Mouse (Mus musculus) limb, embryonic 12.5 days (tissue): ENCODE results near the gene Btbd11. TPM values are rescaled to one million over a fixed set of nuclear protein-coding genes. Genes with fewer than 3 reads are reported as not detected.
A peak's percentile ranks its signal among the peaks of the same experiment; 100 is the strongest.

Source experiments
- ATAC-seq: fragments of 200-750 bp; cut with Nextera tagmentation; 2 replicates; pipeline ENCODE4 v1.8.0; 2017; ENCODE audit warnings: low read depth, moderate TSS enrichment; ENCODE audit not compliant: insufficient number of reproducible peaks, insufficient read depth, low FRiP score, low TSS enrichment
- H3K27ac ChIP-seq: fragments of 300-500 bp; sonication (generic); 2 replicates; pipeline ENCODE4 v1.5.1; 2016; ENCODE audit warnings: mild to moderate bottlenecking, moderate library complexity
- H3K27me3 ChIP-seq: fragments of 300-500 bp; sonication (generic); 2 replicates; pipeline ENCODE4 v1.6.1; 2016; ENCODE audit warnings: mild to moderate bottlenecking, moderate library complexity
- H3K36me3 ChIP-seq: fragments of 300-500 bp; sonication (generic); 2 replicates; pipeline ENCODE4 v1.6.1; 2016; ENCODE audit warnings: mild to moderate bottlenecking, moderate library complexity
- H3K4me1 ChIP-seq: fragments of 300-500 bp; sonication (generic); replicated peaks from 2 replicates; pipeline ENCODE4 v1.6.1; 2016
- H3K4me2 ChIP-seq: fragments of 300-500 bp; sonication (generic); 2 replicates; pipeline ENCODE4 v1.6.1; 2016; ENCODE audit warnings: mild to moderate bottlenecking, moderate library complexity
- H3K4me3 ChIP-seq: fragments of 300-500 bp; sonication (generic); replicated peaks from 2 replicates; pipeline ENCODE4 v1.5.1; 2016; ENCODE audit warnings: mild to moderate bottlenecking
- H3K9ac ChIP-seq: fragments of 300-500 bp; sonication (generic); replicated peaks from 2 replicates; pipeline ENCODE4 v1.6.1; 2016; ENCODE audit warnings: mild to moderate bottlenecking, moderate library complexity
- H3K9me3 ChIP-seq: fragments of 300-500 bp; sonication (generic); 2 replicates; pipeline ENCODE4 v1.6.1; 2016; ENCODE audit warnings: mild to moderate bottlenecking, moderate library complexity
- WGBS: fragments of 180-500 bp; shearing (Covaris S2); methylation state at CpG from one replicate; pipeline ENCODE4 v1.1.7; 2016; 5-methylcytosine and 5-hydroxymethylcytosine counted together
- polyA plus RNA-seq: library from polyadenylated mRNA; unstranded; fragments of >200 nt; fragmentation: Nextera tagmentation; extraction: Ambion mirVana; gene quantifications from 2 replicates; pipeline ENCODE4 v1.2.1, GENCODE M21; 2016

Gene Btbd11
- polyA plus RNA-seq, 1 experiment from 2014 or later, result 12.1 TPM

DNA sequence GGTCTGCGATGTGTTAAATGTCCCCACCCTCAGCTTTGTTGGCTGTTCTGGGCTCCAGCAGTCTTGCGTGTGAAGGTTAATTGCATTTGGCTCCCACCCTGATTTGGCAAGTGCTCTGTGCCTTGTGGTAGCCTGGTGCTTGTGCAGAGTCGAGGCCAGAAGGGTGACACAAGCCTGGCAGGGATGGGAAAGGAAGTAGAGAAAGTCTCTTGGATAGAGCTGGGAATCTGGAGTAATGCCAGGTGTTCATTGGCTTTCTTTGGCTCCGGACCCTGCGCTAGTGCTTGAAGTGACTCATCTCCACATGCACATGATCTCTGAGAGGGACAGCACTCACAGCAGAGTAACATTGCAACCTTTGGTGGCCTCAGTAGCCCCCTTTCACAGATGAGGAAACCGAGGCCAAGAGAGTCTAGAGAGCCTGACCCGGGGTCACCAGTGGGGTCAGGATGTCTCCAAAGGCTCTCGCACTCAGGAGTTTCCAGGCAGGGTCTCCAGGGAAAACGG lies 211.5 kb downstream of the Btbd11 start:
- peak; percentile 62; the same call in 1 of the 2 replicates for ATAC-seq
- Histone ChIP-seq H3K9ac (peak overlapping the region; percentile 59), H3K9me3 (no peaks in the 10 kb centered on the region), H3K27me3 (peaks cover 16% of the 10 kb centered on the region), H3K4me2 (peak overlapping the region; percentile 90), H3K4me3 (peak overlapping the region; percentile 48), H3K4me1 (no peaks in the 10 kb centered on the region), H3K36me3 (no peaks in the 10 kb centered on the region), H3K27ac (no peak overlapping the region)
- WGBS, result 43% methylated on average over 9 of the region's 9 CpGs

DNA sequence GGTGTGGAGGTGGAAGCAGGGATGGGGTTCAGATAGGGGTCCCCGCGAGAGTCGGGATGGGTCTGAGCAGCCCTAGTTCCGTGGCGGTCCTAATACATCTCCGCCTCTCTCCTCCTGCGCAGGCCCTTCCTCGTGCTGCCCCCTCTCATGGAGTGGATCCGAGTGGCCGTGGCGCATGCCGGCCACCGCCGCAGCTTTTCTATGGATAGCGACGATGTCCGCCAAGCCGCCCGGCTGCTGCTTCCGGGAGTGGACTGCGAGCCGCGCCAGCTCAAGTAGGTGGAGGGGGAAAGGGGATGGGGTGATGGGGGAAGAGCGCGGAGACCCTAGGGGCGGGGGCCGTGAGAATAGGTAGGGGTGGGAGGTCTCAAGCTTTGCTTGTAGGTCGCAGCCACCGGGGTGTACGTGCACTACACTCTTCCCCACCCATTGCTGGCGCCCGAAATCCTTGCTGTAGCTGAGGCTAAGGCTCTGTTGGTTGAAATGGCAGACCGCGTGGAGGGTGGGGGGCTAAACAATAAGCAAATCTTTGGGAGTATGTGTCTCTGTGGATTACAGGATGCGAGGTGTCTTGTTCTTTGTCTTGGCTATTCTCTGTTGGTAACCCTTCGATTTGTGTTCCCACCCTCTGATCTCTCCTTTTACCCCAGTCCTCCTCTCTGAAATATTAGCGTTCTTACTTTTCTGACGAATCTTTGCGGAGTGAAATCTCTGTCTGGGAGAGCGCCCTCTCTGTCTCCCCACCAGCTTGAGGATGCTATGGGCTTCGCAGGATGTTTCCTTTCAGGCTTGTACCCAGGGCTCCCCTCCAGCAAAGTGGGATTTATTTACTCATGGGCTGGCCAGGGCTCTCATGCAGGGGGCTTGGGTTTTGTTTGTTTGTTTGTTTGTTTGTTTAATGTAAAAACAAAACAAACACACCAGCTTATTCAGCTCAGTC lies 212.3 kb downstream of the Btbd11 start:
- Histone ChIP-seq H3K4me2 (peak overlapping the region; percentile 90), H3K4me3 (peak overlapping the region; percentile 48), H3K27me3 (peaks cover 16% of the 10 kb centered on the region), H3K4me1 (no peaks in the 10 kb centered on the region), H3K9ac (peak overlapping the region; percentile 59), H3K27ac (no peak overlapping the region), H3K36me3 (no peaks in the 10 kb centered on the region), H3K9me3 (no peaks in the 10 kb centered on the region)
- ATAC-seq, result peak; percentile 62
- WGBS, result 2% methylated on average over 41 of the region's 41 CpGs

DNA sequence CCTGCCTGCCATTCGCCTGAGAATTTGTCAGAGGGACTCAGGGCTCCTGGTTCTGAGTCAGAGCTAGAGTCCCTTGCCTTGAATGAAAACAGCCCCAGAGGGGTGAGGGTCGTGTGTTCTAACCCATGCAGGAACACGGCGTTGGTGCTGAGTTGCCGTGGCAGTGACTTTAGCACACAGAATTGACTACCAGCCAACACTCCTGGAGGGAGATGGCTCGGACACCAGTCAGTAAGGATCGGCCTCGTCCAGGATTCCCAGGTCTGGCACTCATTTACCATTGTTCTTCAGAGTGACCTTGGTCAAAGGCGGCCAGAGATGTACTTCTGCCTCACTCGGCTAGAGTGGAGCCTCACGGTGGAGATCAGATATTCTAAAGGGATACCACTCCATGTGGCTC lies 215.9 kb downstream of the Btbd11 start:
- Histone ChIP-seq H3K36me3 (no peaks in the 10 kb centered on the region), H3K4me3 (no peak overlapping the region), H3K4me2 (no peak overlapping the region), H3K9ac (no peak overlapping the region), H3K27me3 (peaks cover 16% of the 10 kb centered on the region), H3K27ac (no peak overlapping the region), H3K9me3 (no peaks in the 10 kb centered on the region), H3K4me1 (no peaks in the 10 kb centered on the region)
- no peak for ATAC-seq
- WGBS, result 82% methylated on average over 11 of the region's 11 CpGs

GRCm38 (mm10) chr10:85604556-85604955 lies 217.9 kb downstream of the Btbd11 start:
- no peak overlapping the region for H3K4me3 ChIP-seq
- peaks cover 6% of the 10 kb centered on the region for H3K27me3 ChIP-seq
- no peak overlapping the region for H3K4me2 ChIP-seq
- H3K9me3 ChIP-seq, result no peaks in the 10 kb centered on the region
- no peak overlapping the region for H3K27ac ChIP-seq
- H3K9ac ChIP-seq, result no peak overlapping the region
- no peaks in the 10 kb centered on the region for H3K4me1 ChIP-seq
- H3K36me3 ChIP-seq, result no peaks in the 10 kb centered on the region
- ATAC-seq, result no peak
- 73% methylated on average over 9 of the region's 9 CpGs for WGBS

- no peak overlapping the region for H3K4me3 ChIP-seq
- no peaks in the 10 kb centered on the region for H3K4me1 ChIP-seq
- WGBS, result 78% methylated on average over 14 of the region's 14 CpGs
- no peaks in the 10 kb centered on the region for H3K27me3 ChIP-seq
- H3K4me2 ChIP-seq, result no peak overlapping the region
- no peaks in the 10 kb centered on the region for H3K36me3 ChIP-seq
- H3K9me3 ChIP-seq, result no peaks in the 10 kb centered on the region
- H3K27ac ChIP-seq, result no peak overlapping the region
- H3K9ac ChIP-seq, result no peak overlapping the region
- no peak for ATAC-seq
These were observed 222.1 kb downstream of the Btbd11 start for GRCm38 (mm10) chr10:85608550-85609278.

- Histone ChIP-seq H3K4me1 (peaks cover 10% of the 10 kb centered on the region), H3K4me3 (no peak overlapping the region), H3K9ac (no peak overlapping the region), H3K36me3 (no peaks in the 10 kb centered on the region), H3K9me3 (no peaks in the 10 kb centered on the region), H3K4me2 (no peak overlapping the region), H3K27ac (no peak overlapping the region), H3K27me3 (no peaks in the 10 kb centered on the region)
- WGBS, result 47% methylated on average over 8 of the region's 8 CpGs
- no peak for ATAC-seq
These were observed 230.5 kb downstream of the Btbd11 start for GRCm38 (mm10) chr10:85617080-85617479.

DNA sequence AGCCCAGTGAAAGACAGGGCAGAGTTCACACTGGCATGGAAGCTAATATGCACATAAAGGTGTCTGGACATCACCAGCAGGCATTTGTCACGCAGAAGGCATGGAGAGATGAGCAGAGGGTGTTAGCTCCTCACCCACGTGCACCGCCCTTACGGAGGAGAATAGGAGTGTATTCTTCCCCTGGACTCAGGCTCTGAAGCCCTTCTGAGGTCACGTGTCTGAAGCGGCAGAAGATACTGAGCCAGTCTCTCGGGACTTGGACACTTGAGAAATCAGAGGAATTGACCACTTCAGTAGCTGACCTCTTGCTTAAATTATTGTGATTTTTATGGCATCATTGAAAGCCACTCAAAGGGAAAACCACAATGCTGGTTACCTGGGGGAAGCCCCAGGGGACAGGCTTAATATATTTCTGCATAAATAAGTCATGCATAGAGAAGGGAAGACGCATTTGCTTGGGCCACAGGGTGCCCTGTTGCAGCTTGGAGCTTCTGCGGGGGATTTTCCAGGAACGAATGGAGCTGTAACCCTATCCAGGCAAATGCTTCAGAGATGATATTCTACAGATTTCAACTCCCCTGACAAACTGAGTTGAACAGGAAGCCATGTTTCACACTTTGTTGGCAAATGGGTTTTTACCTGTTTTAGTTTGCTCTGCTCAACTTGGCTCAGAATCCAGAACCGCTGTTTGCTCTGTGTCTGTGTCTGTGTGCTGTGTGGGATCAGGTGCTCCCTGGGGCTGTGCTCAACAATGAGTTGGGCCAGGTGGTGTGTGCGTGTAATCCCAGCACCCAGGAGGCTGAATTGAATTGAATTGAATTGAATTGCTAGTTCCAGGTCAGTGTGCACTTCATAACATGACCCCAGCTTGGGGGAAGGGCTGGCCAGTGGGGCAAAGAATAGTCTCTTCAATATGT lies 231.1 kb downstream of the Btbd11 start:
- H3K4me2 ChIP-seq, result no peak overlapping the region
- H3K27ac ChIP-seq, result no peak overlapping the region
- H3K27me3 ChIP-seq, result no peaks in the 10 kb centered on the region
- H3K4me1 ChIP-seq, result peaks cover 13% of the 10 kb centered on the region
- no peak overlapping the region for H3K4me3 ChIP-seq
- no peaks in the 10 kb centered on the region for H3K9me3 ChIP-seq
- H3K9ac ChIP-seq, result no peak overlapping the region
- no peak for ATAC-seq
- 69% methylated on average over 12 of the region's 12 CpGs for WGBS
- H3K36me3 ChIP-seq, result no peaks in the 10 kb centered on the region

- Histone ChIP-seq H3K4me3 (no peak overlapping the region), H3K27me3 (no peaks in the 10 kb centered on the region), H3K4me1 (peaks cover 17% of the 10 kb centered on the region), H3K4me2 (no peak overlapping the region), H3K9ac (no peak overlapping the region), H3K27ac (no peak overlapping the region), H3K9me3 (no peaks in the 10 kb centered on the region), H3K36me3 (no peaks in the 10 kb centered on the region)
- 84% methylated on average over 6 of the region's 6 CpGs for WGBS
- ATAC-seq, result no peak
These were observed 234.5 kb downstream of the Btbd11 start for GRCm38 (mm10) chr10:85621067-85621466.

GRCm38 (mm10) chr10:85624504-85625169 lies 238.0 kb downstream of the Btbd11 start:
- H3K27ac ChIP-seq, result no peak overlapping the region
- no peaks in the 10 kb centered on the region for H3K36me3 ChIP-seq
- H3K4me2 ChIP-seq, result peak overlapping the region; percentile 68
- H3K9me3 ChIP-seq, result no peaks in the 10 kb centered on the region
- H3K27me3 ChIP-seq, result no peaks in the 10 kb centered on the region; the same call in 1 of the 2 replicates
- no peak for ATAC-seq
- peaks cover 8% of the 10 kb centered on the region; the same call in 1 of the 2 replicates for H3K4me1 ChIP-seq
- H3K9ac ChIP-seq, result peak overlapping the region; percentile 44; the same call in 1 of the 2 replicates
- 4% methylated on average over 31 of the region's 31 CpGs for WGBS
- peak overlapping the region; percentile 42 for H3K4me3 ChIP-seq

GRCm38 (mm10) chr10:85625170-85625686 lies 238.6 kb downstream of the Btbd11 start:
- H3K4me3 ChIP-seq, result 0 out of 2 replicates have a peak overlapping the region, but pooled peaks have one; percentile 42
- H3K27me3 ChIP-seq, result no peaks in the 10 kb centered on the region; the same call in 1 of the 2 replicates
- H3K36me3 ChIP-seq, result no peaks in the 10 kb centered on the region
- ATAC-seq, result no peak
- H3K9ac ChIP-seq, result no peak overlapping the region
- H3K27ac ChIP-seq, result no peak overlapping the region
- H3K4me2 ChIP-seq, result peak overlapping the region; percentile 68
- H3K4me1 ChIP-seq, result peaks cover 8% of the 10 kb centered on the region; the same call in 1 of the 2 replicates
- WGBS, result 58% methylated on average over 4 of the region's 4 CpGs
- no peaks in the 10 kb centered on the region for H3K9me3 ChIP-seq
